Mouse (Mus musculus) heart, embryonic 12.5 days (tissue): ENCODE results near the gene Kcnip2. TPM values are rescaled to one million over a fixed set of nuclear protein-coding genes. Genes with fewer than 3 reads are reported as not detected.
"Not testable (repeated sequence)": the region's sequence is repeated elsewhere in the genome, so short reads cannot be mapped to it uniquely, and the experiment has no call there.

Source experiments
- ATAC-seq: fragments of 200-750 bp; cut with Nextera tagmentation; 2 replicates; pipeline ENCODE4 v1.8.0; 2017; ENCODE audit warnings: moderate TSS enrichment, moderate library complexity; ENCODE audit not compliant: insufficient number of reproducible peaks, low FRiP score
- H3K27ac ChIP-seq: fragments of 300-500 bp; sonication (generic); 2 replicates; pipeline ENCODE4 v1.5.1; 2016; ENCODE audit warnings: mild to moderate bottlenecking, moderate library complexity; ENCODE audit not compliant: poor library complexity, severe bottlenecking
- H3K27me3 ChIP-seq: fragments of 300-500 bp; sonication (generic); replicated peaks from 2 replicates; pipeline ENCODE4 v1.6.1; 2016; ENCODE audit warnings: mild to moderate bottlenecking, moderate library complexity
- H3K36me3 ChIP-seq: fragments of 300-500 bp; sonication (generic); 2 replicates; pipeline ENCODE4 v1.6.1; 2016; ENCODE audit warnings: mild to moderate bottlenecking, moderate library complexity
- H3K4me1 ChIP-seq: fragments of 300-500 bp; sonication (generic); replicated peaks from 2 replicates; pipeline ENCODE4 v1.6.1; 2016; ENCODE audit warnings: mild to moderate bottlenecking
- H3K4me2 ChIP-seq: fragments of 300-500 bp; sonication (generic); 2 replicates; pipeline ENCODE4 v1.6.1; 2016; ENCODE audit warnings: mild to moderate bottlenecking, moderate library complexity
- H3K4me3 ChIP-seq: fragments of 300-500 bp; sonication (generic); 2 replicates; pipeline ENCODE4 v1.5.1; 2016; ENCODE audit warnings: mild to moderate bottlenecking
- H3K9ac ChIP-seq: fragments of 300-500 bp; sonication (generic); 2 replicates; pipeline ENCODE4 v1.6.1; 2016; ENCODE audit warnings: mild to moderate bottlenecking, moderate library complexity
- H3K9me3 ChIP-seq: fragments of 300-500 bp; sonication (generic); replicated peaks from 2 replicates; pipeline ENCODE4 v1.6.1; 2016; ENCODE audit warnings: mild to moderate bottlenecking, moderate library complexity
- WGBS: fragments of 180-500 bp; shearing (Covaris S2); methylation state at CpG from one replicate; pipeline ENCODE4 v1.1.7; 2016; 5-methylcytosine and 5-hydroxymethylcytosine counted together
- polyA plus RNA-seq: library from polyadenylated mRNA; unstranded; fragments of >200 nt; fragmentation: Nextera tagmentation; extraction: Ambion mirVana; gene quantifications from 2 replicates; pipeline ENCODE4 v1.2.1, GENCODE M21; 2016

Gene Kcnip2
- polyA plus RNA-seq, 1 experiment from 2014 or later, result 0.56 TPM

GRCm38 (mm10) chr19:45812115-45812514, 3.7 kb downstream of the Kcnip2 start:
- Histone ChIP-seq H3K9me3 (no peaks in the 10 kb centered on the region), H3K27me3 (peaks cover 23% of the 10 kb centered on the region), H3K36me3 (no peaks in the 10 kb centered on the region), H3K27ac (no peak overlapping the region), H3K4me3 (peak overlapping the region; percentile 20), H3K4me2 (peak overlapping the region; percentile 63), H3K4me1 (peaks cover 26% of the 10 kb centered on the region), H3K9ac (no peak overlapping the region; the same call in 1 of the 2 replicates)
- WGBS, result 2% methylated on average over 16 of the region's 16 CpGs
- ATAC-seq, result peak; percentile 49; the same call in 1 of the 2 replicates

- no peak overlapping the region for H3K4me2 ChIP-seq
- no peaks in the 10 kb centered on the region for H3K36me3 ChIP-seq
- no peaks in the 10 kb centered on the region for H3K9me3 ChIP-seq
- no peak overlapping the region for H3K27ac ChIP-seq
- H3K9ac ChIP-seq, result no peak overlapping the region
- peaks cover 18% of the 10 kb centered on the region for H3K4me1 ChIP-seq
- H3K27me3 ChIP-seq, result peaks cover 23% of the 10 kb centered on the region
- no peak overlapping the region for H3K4me3 ChIP-seq
- WGBS, result 49% methylated on average over 12 of the region's 12 CpGs
- no peak for ATAC-seq
Measured at GRCm38 (mm10) chr19:45811028-45811674, 4.7 kb downstream of the Kcnip2 start.

DNA sequence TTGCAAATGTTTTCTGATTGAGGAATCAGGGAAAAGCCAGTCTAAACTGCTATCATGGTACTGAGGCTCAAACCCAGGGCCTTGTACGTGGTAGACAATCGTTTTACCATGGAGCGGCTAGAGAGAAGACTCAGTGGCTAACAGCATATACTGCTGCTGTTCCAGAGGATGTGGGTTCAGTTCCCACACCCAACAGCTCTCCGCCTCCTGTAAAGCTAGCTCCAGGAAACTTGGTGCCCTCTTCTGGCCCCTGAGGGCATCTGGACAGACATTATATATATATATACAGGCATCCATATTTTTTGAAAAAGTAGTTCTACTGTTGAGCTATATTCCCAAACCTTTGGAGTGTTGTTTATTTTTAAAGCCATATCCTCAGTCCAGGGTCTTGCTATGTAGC, 8.1 kb downstream of the Kcnip2 start:
- H3K9me3 ChIP-seq, result no peaks in the 10 kb centered on the region
- peaks cover 15% of the 10 kb centered on the region for H3K4me1 ChIP-seq
- no peak overlapping the region for H3K27ac ChIP-seq
- peaks cover 13% of the 10 kb centered on the region for H3K27me3 ChIP-seq
- WGBS, result 93% methylated on average over 4 of the region's 4 CpGs
- ATAC-seq, result no peak
- no peak overlapping the region for H3K9ac ChIP-seq
- H3K36me3 ChIP-seq, result no peaks in the 10 kb centered on the region
- H3K4me3 ChIP-seq, result no peak overlapping the region
- H3K4me2 ChIP-seq, result no peak overlapping the region

- H3K27me3 ChIP-seq, result peaks cover 14% of the 10 kb centered on the region; the same call in 1 of the 2 replicates
- H3K36me3 ChIP-seq, H3K9ac ChIP-seq, H3K4me3 ChIP-seq, ATAC-seq, H3K4me2 ChIP-seq, H3K4me1 ChIP-seq, H3K9me3 ChIP-seq, H3K27ac ChIP-seq: not testable (repeated sequence)
- 87% methylated on average over 6 of the region's 6 CpGs for WGBS
Measured at GRCm38 (mm10) chr19:45805817-45806216, 10.0 kb downstream of the Kcnip2 start.

GRCm38 (mm10) chr19:45804593-45805368, 11.1 kb downstream of the Kcnip2 start:
- H3K4me3 ChIP-seq, result no peak overlapping the region
- peak; percentile 42; the same call in 1 of the 2 replicates for ATAC-seq

DNA sequence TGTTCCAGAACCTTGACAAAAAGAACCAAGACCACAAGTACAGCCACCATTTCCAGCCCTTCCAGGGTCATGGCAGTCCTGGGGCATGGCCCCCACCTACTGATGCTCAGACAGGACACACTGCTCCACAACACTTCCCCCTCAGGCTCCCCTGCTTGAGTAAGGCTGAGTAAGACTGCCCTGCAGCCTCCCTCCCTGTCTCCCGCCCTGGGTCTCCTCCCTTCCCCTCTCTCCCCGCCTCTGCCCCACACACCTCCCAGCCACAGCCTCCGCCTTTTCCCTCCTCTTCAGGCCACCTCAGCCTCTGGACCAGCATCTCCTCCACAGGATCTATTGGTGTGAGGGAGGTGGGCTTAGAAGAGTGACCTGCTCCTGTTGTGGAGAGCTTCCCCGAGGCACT, 12.5 kb downstream of the Kcnip2 start:
- no peak for ATAC-seq
- H3K36me3 ChIP-seq, result no peaks in the 10 kb centered on the region
- H3K4me1 ChIP-seq, result 0 out of 2 replicates have a peak, but pooled peaks cover 5% of the 10 kb centered on the region
- H3K27me3 ChIP-seq, result 0 out of 2 replicates have a peak, but pooled peaks cover 13% of the 10 kb centered on the region
- H3K27ac ChIP-seq, result no peak overlapping the region
- H3K4me3 ChIP-seq, result no peak overlapping the region
- no peak overlapping the region for H3K9ac ChIP-seq
- H3K9me3 ChIP-seq, result no peaks in the 10 kb centered on the region
- 26% methylated on average over 4 of the region's 4 CpGs for WGBS
- H3K4me2 ChIP-seq, result no peak overlapping the region

More at GRCm38 (mm10) chr19:45804593-45805368, 11.1 kb downstream of the Kcnip2 start:
- Histone ChIP-seq H3K27me3 (0 out of 2 replicates have a peak, but pooled peaks cover 13% of the 10 kb centered on the region), H3K9ac (no peak overlapping the region), H3K9me3 (no peaks in the 10 kb centered on the region), H3K27ac (no peak overlapping the region), H3K36me3 (no peaks in the 10 kb centered on the region), H3K4me1 (0 out of 2 replicates have a peak, but pooled peaks cover 5% of the 10 kb centered on the region), H3K4me2 (peak overlapping the region; percentile 43; the same call in 1 of the 2 replicates)
- WGBS, result 21% methylated on average over 12 of the region's 12 CpGs

DNA sequence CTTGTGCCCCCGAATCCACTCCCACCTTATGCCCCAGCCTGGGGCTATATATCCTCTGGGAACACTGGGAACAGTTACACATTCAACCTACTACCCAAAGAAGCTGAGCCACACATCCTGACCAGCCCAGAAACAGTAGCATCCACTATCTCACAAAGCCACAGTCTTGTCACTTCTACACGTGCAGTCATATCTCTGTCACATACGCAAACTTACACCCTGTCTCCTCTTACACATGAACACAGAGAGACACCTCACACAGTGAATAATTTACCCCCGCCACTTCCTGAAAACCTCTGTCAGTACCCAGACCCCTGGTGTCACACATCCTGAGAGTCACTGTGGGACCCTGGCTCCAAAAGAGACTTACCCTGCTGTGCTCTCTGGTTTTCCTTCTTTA, 13.2 kb downstream of the Kcnip2 start:
- H3K27me3 ChIP-seq, result 0 out of 2 replicates have a peak, but pooled peaks cover 13% of the 10 kb centered on the region
- H3K4me1 ChIP-seq, result 0 out of 2 replicates have a peak, but pooled peaks cover 5% of the 10 kb centered on the region
- H3K4me3 ChIP-seq, result no peak overlapping the region
- WGBS, result 47% methylated on average over 4 of the region's 4 CpGs
- no peak for ATAC-seq
- H3K9me3 ChIP-seq, result no peaks in the 10 kb centered on the region
- H3K36me3 ChIP-seq, result no peaks in the 10 kb centered on the region
- H3K9ac ChIP-seq, result no peak overlapping the region
- no peak overlapping the region for H3K27ac ChIP-seq
- H3K4me2 ChIP-seq, result no peak overlapping the region

DNA sequence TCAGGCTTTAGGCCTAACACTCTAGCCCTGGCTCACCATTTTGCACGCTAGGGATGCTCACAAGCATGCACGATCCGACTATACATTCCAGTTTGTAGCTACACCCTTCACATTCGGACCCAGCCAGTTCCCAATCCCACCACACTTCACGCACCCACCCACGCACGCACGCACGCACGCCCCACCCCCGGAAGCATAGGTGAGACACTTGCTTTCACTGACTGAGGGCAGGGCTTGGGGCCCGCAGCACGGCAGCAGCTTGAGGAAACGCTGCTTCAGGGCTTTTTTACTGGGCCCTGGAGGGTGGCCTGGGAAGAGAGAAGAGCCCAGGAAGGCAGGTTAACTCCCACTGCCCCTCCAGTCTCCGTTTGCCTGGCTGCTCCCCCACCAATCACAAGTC, 19.0 kb downstream of the Kcnip2 start:
- 77% methylated on average over 15 of the region's 15 CpGs for WGBS
- Histone ChIP-seq H3K4me3 (no peak overlapping the region), H3K9me3 (no peaks in the 10 kb centered on the region), H3K4me1 (peaks cover 9% of the 10 kb centered on the region; the same call in 1 of the 2 replicates), H3K27ac (no peak overlapping the region), H3K9ac (no peak overlapping the region), H3K4me2 (no peak overlapping the region), H3K27me3 (peaks cover 7% of the 10 kb centered on the region), H3K36me3 (no peaks in the 10 kb centered on the region)
- ATAC-seq, result no peak

GRCm38 (mm10) chr19:45796061-45796556, 19.8 kb downstream of the Kcnip2 start:
- Histone ChIP-seq H3K9ac (peak overlapping the region; percentile 49; the same call in 1 of the 2 replicates), H3K4me1 (peaks cover 9% of the 10 kb centered on the region; the same call in 1 of the 2 replicates), H3K4me2 (peak overlapping the region; percentile 58), H3K9me3 (no peaks in the 10 kb centered on the region), H3K36me3 (no peaks in the 10 kb centered on the region), H3K4me3 (peak overlapping the region; percentile 13; the same call in 1 of the 2 replicates), H3K27me3 (peaks cover 3% of the 10 kb centered on the region), H3K27ac (no peak overlapping the region)
- WGBS, result 15% methylated on average over 15 of the region's 15 CpGs
- ATAC-seq, result peak; percentile 57; the same call in 1 of the 2 replicates

DNA sequence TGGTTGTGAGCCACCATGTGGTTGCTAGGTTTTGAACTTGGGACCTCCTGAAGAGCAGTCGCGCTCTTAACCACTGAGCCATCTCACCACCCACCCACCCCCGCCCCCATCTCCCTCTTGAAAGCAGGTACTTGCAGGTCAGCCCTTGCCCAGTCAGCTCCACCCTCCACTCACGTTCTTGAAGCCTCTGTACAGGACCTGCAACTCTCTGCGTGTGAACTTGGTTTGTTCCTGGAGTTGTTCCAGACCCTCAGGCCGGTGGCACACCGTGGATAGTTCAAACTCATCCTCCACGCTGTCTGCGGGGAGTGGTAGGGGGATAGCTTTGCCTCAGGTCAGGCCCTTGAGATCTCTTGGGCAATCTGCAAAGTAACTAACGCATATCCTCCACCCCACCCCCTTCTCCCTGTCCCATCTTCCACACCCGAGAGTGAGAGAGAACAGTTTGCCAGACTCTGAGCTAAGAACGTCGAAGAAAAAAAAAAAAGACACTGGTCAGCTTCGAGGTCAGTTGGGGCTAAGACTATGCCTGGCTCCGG, 20.4 kb downstream of the Kcnip2 start:
- Histone ChIP-seq H3K27ac (no peak overlapping the region), H3K9me3 (no peaks in the 10 kb centered on the region)
- WGBS, result 28% methylated on average over 15 of the region's 15 CpGs

DNA sequence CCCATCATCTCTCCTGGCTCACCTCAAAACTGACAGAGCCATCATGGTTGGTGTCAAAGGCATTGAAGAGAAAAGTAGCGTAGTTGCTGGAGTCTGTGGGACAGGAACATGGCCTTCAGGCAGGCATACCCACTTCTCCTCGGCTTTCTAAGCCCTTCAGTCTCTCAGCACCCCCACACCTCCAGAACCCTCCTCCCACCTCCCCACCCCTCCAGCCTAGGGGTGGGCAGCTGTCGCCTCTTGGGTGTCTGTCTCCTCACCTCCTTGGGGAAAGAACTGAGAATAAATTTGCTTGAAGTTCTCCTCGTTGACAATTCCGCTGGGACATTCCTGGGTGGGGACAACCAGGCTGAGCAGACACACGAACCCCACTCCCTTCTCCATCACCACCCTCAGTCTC, 21.1 kb downstream of the Kcnip2 start:
- Histone ChIP-seq H3K27ac (no peak overlapping the region), H3K4me1 (peaks cover 9% of the 10 kb centered on the region; the same call in 1 of the 2 replicates), H3K4me2 (no peak overlapping the region), H3K9me3 (no peaks in the 10 kb centered on the region), H3K9ac (no peak overlapping the region), H3K4me3 (no peak overlapping the region), H3K36me3 (no peaks in the 10 kb centered on the region), H3K27me3 (peaks cover 3% of the 10 kb centered on the region)
- 61% methylated on average over 6 of the region's 6 CpGs for WGBS
- no peak for ATAC-seq

More for the DNA sequence above, 20.4 kb downstream of the Kcnip2 start:
- Histone ChIP-seq H3K27me3 (peaks cover 3% of the 10 kb centered on the region), H3K4me1 (peaks cover 9% of the 10 kb centered on the region; the same call in 1 of the 2 replicates), H3K9ac (no peak overlapping the region), H3K36me3 (no peaks in the 10 kb centered on the region), H3K4me2 (peak overlapping the region; percentile 58), H3K4me3 (peak overlapping the region; percentile 13; the same call in 1 of the 2 replicates)
- ATAC-seq, result no peak
